Mouse (Mus musculus): ENCODE results near the gene Trpc4ap. TPM values are rescaled to one million over a fixed set of nuclear protein-coding genes. Genes with fewer than 3 reads are reported as not detected.

Gene Trpc4ap
- polyA plus RNA-seq, 1 experiment = 145 TPM

DNA sequence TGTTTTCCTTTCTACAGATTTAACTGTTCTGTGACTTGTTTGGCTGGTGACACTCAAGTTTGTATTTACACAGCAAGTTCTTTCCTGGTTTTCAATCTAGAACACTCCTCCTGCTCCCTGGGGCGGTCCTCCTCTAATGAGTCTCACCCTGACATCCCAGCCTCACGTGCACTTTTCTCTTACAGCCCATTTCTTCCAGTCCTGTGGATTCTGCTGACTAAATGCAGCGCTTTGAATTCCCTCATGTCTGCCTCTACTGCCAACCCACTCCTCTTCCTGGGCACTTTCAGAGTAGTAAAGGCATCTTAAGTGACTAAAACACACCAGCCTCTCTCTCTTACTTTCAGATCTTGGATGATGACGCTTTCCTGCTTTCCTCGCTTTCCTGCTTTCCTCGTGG is 100.5 kb downstream of the Trpc4ap start:
- WGBS = 6% methylated on average over 6 of the region's 6 CpGs
- Histone ChIP-seq H3K4me1 (ENCODE audit: control insufficient read depth, insufficient read depth, low read length) (peaks cover 6% of the 10 kb centered on the region), H3K4me3 (replicated peaks; ENCODE audit: extremely low read depth, low read depth, low read length) (peak overlapping the region; percentile 47)
- DNase-seq = peak; percentile 29
- TF ChIP-seq CTCF (IDR thresholded peaks at IDR 0.05; ENCODE audit: insufficient read depth, low read length) (no peak), POLR2A (IDR thresholded peaks at IDR 0.05; ENCODE audit: borderline replicate concordance, extremely low read depth, low read depth, low read length) (no peak)

GRCm38 (mm10) chr2:155590876-155591275 is 101.3 kb downstream of the Trpc4ap start:
- TF ChIP-seq POLR2A (IDR thresholded peaks at IDR 0.05; ENCODE audit: borderline replicate concordance, extremely low read depth, low read depth, low read length) (no peak), CTCF (IDR thresholded peaks at IDR 0.05; ENCODE audit: insufficient read depth, low read length) (no peak)
- no peak overlapping the region for H3K4me3 ChIP-seq (replicated peaks; ENCODE audit: extremely low read depth, low read depth, low read length)
- peaks cover 6% of the 10 kb centered on the region for H3K4me1 ChIP-seq (ENCODE audit: control insufficient read depth, insufficient read depth, low read length)
- no peak for DNase-seq
- 80% methylated on average over 2 of the region's 2 CpGs for WGBS

DNA sequence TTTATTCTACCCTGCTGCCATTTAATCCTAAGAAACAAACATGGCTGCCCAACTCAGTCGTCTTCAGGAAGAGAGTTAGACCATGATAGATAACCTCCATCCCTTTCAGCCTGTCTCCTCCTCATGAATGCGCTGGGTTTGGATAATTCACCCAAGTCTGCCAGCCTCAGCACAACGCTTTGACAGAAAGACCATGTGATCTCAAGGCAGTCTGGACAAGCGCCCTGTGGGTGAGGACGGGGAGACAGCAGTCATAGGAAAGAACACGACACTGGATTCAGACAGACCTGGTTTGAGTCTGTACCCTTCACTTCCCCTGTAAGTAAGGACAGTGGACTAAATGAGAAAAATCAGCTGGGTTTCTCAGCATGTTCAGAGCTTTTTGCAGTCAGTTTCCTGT is 102.7 kb downstream of the Trpc4ap start:
- TF ChIP-seq POLR2A (IDR thresholded peaks at IDR 0.05; ENCODE audit: borderline replicate concordance, extremely low read depth, low read depth, low read length) (no peak), CTCF (IDR thresholded peaks at IDR 0.05; ENCODE audit: insufficient read depth, low read length) (no peak)
- 75% methylated on average over 6 of the region's 6 CpGs for WGBS
- DNase-seq = no peak

GRCm38 (mm10) chr2:155588136-155588535 is 104.0 kb downstream of the Trpc4ap start:
- no peak for DNase-seq
- peaks cover 6% of the 10 kb centered on the region for H3K4me1 ChIP-seq (ENCODE audit: control insufficient read depth, insufficient read depth, low read length)
- WGBS = 68% methylated on average over 3 of the region's 3 CpGs
- TF ChIP-seq CTCF (IDR thresholded peaks at IDR 0.05; ENCODE audit: insufficient read depth, low read length) (no peak), POLR2A (IDR thresholded peaks at IDR 0.05; ENCODE audit: borderline replicate concordance, extremely low read depth, low read depth, low read length) (no peak)
- H3K4me3 ChIP-seq (replicated peaks; ENCODE audit: extremely low read depth, low read depth, low read length) = no peak overlapping the region

More for the DNA sequence above, 102.7 kb downstream of the Trpc4ap start:
- Histone ChIP-seq H3K4me3 (replicated peaks; ENCODE audit: extremely low read depth, low read depth, low read length) (no peak overlapping the region), H3K4me1 (ENCODE audit: control insufficient read depth, insufficient read depth, low read length) (peaks cover 6% of the 10 kb centered on the region)

DNA sequence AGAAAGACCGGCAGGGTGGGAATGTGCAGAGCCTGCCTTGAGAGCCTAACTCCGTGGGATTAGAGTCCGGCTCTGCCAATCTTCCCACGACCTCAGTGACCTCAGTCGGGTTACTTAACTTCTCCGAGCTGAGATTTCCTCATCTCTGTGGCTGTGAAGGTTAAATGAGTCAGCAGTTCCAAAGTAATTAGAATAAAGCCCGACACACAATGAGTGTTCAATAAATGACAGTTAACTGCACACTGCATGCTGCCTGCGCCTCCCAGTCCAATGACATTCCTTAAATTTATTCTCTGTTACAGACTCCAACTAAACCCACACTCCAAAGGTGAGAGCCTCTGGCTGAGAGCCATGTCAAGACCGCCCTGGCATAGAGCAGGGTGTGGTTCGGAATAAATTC is 106.7 kb downstream of the Trpc4ap start:
- no peaks in the 10 kb centered on the region for H3K4me1 ChIP-seq (ENCODE audit: control insufficient read depth, insufficient read depth, low read length)
- no peak for TF ChIP-seq CTCF (IDR thresholded peaks at IDR 0.05; ENCODE audit: insufficient read depth, low read length)
- no peak for TF ChIP-seq POLR2A (IDR thresholded peaks at IDR 0.05; ENCODE audit: borderline replicate concordance, extremely low read depth, low read depth, low read length)
- peak; percentile 44 for DNase-seq
- H3K4me3 ChIP-seq (replicated peaks; ENCODE audit: extremely low read depth, low read depth, low read length) = no peak overlapping the region
- 41% methylated on average over 10 of the region's 10 CpGs for WGBS

- TF ChIP-seq POLR2A (IDR thresholded peaks at IDR 0.05; ENCODE audit: borderline replicate concordance, extremely low read depth, low read depth, low read length) = no peak
- no peak for TF ChIP-seq CTCF (IDR thresholded peaks at IDR 0.05; ENCODE audit: insufficient read depth, low read length)
- DNase-seq = no peak
- 79% methylated on average over 9 of the region's 9 CpGs for WGBS
Observed at GRCm38 (mm10) chr2:155585082-155585481, 107.1 kb downstream of the Trpc4ap start.

More at GRCm38 (mm10) chr2:155585082-155585481, 107.1 kb downstream of the Trpc4ap start:
- no peak overlapping the region for H3K4me3 ChIP-seq (replicated peaks; ENCODE audit: extremely low read depth, low read depth, low read length)
- H3K4me1 ChIP-seq (ENCODE audit: control insufficient read depth, insufficient read depth, low read length) = no peaks in the 10 kb centered on the region

Other genes with a start within 250 kb of the Trpc4ap start
- gene Ncoa6, start 218.5 kb downstream of the Trpc4ap start, polyA plus RNA-seq (2012; rRNA removed) = 20.0 and 23.2 TPM in 2 replicates
- gene Acss2, start 174.4 kb downstream of the Trpc4ap start, polyA plus RNA-seq (2012; rRNA removed) = 29.7 and 52.6 TPM in 2 replicates
- 8.0 and 8.3 TPM in 2 replicates for gene Ggt7, start 174.1 kb downstream of the Trpc4ap start, polyA plus RNA-seq (2012; rRNA removed)
- 32.7 and 35.4 TPM in 2 replicates for gene Gss, start 99.6 kb downstream of the Trpc4ap start, polyA plus RNA-seq (2012; rRNA removed)
- gene Myh7b, start 81.2 kb downstream of the Trpc4ap start, polyA plus RNA-seq (2012; rRNA removed) = 0.07 TPM in 1 of 2 replicates, not detected in the other
- 50.3 and 61.0 TPM in 2 replicates for gene Edem2, start 37.1 kb upstream of the Trpc4ap start, polyA plus RNA-seq (2012; rRNA removed)
- not detected in 2 replicates for gene Gm17581, start 43.5 kb upstream of the Trpc4ap start, polyA plus RNA-seq (2012; rRNA removed)
- 3.2 and 4.5 TPM in 2 replicates for gene Procr, start 58.7 kb upstream of the Trpc4ap start, polyA plus RNA-seq (2012; rRNA removed)
- 0.03 and 0.06 TPM in 2 replicates for gene Mmp24, start 83.0 kb upstream of the Trpc4ap start, polyA plus RNA-seq (2012; rRNA removed)
- gene BC029722, start 127.0 kb upstream of the Trpc4ap start, polyA plus RNA-seq (2012; rRNA removed) = 57.4 and 65.1 TPM in 2 replicates
- 85.1 and 112 TPM in 2 replicates for gene Eif6, start 134.5 kb upstream of the Trpc4ap start, polyA plus RNA-seq (2012; rRNA removed)
- 0.03 and 2.1 TPM in 2 replicates for gene Fam83c, start 142.5 kb upstream of the Trpc4ap start, polyA plus RNA-seq (2012; rRNA removed)
- 13.5 and 24.0 TPM in 2 replicates for gene Uqcc1, start 237.9 kb upstream of the Trpc4ap start, polyA plus RNA-seq (2012; rRNA removed)
- gene Gm15557, start 248.3 kb upstream of the Trpc4ap start, polyA plus RNA-seq (2012; rRNA removed) = not detected in 2 replicates